Mouse (Mus musculus): ENCODE measurements around the gene Dgki.

GRCm38 (mm10) chr6:37322641-37323040 lies 22.7 kb upstream of the Dgki start:
- TF ChIP-seq CTCF (IDR thresholded peaks at IDR 0.05; ENCODE audit: low read depth) (no peak), EP300 (IDR thresholded peaks at IDR 0.05; ENCODE audit: low read depth) (no peak)
